Mouse (Mus musculus): Measurements from ENCODE around the gene Aspscr1.

Aspscr1 gene

GRCm38 (mm10) chr11:120713580-120714518, 41.1 kb downstream of the Aspscr1 start, which contains the start of the genes Cenpx and Lrrc45:
Gene Cenpx, minus strand, starts transcription at chr11:120713738.
Gene Lrrc45, plus strand, starts transcription at chr11:120713925.
- DNase-seq (ENCODE audit: low spot score) = peak; percentile 99

- DNase-seq (ENCODE audit: low spot score) = no peak
Measured at GRCm38 (mm10) chr11:120714546-120714945, 41.8 kb downstream of the Aspscr1 start.

DNA sequence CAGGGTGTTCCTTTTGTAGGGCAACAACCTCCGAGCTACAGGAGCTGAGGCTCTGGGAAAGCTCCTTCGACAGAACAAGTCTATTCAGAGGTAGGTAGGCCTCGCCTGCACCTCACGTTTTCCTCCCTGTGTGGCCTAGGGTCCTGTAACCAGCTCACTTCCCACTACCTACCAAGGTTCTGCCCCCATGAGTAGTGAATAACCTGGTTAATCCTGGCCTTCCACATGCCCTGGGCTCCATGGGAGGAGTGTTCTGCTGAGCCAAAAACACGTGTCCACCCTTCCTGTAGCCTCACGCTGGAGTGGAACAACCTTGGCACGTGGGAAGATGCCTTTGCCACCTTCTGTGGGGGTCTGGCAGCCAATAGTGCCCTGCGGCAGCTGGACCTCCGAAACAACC, 42.4 kb downstream of the Aspscr1 start:
- DNase-seq (ENCODE audit: low spot score) = no peak

- DNase-seq (ENCODE audit: low spot score) = no peak
Measured at GRCm38 (mm10) chr11:120719242-120719641, 46.5 kb downstream of the Aspscr1 start.

DNA sequence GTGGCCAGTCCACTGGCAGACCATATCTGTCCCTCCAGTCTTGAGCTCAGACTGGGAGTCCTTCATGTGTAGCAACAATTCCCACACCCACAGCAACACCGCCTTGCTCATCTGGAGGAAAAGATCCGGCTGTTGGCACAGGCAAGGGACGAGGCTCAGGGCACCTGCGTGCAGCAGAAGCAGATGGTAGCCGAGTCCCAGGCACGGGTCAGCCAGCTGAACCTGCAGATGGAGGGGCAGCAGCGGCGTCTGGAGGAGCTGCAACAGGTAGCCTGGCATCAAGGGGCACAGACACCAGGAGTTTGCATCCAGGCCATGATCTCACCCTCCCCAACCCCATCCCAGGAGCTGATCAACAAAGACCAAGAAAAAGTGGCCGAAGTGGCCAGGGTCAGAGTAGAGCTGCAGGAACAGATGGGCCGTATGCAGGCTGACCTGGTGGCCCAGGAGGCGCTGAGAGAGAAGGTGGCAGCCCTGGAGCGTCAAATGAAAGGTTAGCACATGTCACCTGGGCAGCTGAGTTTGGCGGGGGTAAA, 47.1 kb downstream of the Aspscr1 start:
- no peak for DNase-seq (ENCODE audit: low spot score)

DNA sequence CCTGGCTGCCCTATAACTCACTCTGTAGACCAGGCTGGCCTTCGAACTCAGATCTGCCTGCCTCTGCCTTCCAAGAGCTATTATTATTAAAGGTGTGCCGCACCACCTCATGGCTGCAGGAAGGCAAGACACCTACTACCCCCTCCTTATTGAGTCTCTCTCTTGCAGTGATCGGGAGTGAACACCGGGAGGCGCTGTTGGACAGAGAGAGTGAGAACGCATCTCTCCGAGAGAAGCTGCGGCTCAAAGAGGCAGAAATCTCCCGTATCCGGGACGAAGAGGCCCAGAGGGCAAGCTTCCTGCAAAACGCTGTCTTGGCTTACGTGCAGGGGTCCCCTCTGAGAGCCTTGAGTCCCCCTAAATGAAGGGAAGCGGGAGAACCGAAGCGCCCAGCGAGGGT, 47.7 kb downstream of the Aspscr1 start:
- DNase-seq (ENCODE audit: low spot score) = peak; percentile 92

DNA sequence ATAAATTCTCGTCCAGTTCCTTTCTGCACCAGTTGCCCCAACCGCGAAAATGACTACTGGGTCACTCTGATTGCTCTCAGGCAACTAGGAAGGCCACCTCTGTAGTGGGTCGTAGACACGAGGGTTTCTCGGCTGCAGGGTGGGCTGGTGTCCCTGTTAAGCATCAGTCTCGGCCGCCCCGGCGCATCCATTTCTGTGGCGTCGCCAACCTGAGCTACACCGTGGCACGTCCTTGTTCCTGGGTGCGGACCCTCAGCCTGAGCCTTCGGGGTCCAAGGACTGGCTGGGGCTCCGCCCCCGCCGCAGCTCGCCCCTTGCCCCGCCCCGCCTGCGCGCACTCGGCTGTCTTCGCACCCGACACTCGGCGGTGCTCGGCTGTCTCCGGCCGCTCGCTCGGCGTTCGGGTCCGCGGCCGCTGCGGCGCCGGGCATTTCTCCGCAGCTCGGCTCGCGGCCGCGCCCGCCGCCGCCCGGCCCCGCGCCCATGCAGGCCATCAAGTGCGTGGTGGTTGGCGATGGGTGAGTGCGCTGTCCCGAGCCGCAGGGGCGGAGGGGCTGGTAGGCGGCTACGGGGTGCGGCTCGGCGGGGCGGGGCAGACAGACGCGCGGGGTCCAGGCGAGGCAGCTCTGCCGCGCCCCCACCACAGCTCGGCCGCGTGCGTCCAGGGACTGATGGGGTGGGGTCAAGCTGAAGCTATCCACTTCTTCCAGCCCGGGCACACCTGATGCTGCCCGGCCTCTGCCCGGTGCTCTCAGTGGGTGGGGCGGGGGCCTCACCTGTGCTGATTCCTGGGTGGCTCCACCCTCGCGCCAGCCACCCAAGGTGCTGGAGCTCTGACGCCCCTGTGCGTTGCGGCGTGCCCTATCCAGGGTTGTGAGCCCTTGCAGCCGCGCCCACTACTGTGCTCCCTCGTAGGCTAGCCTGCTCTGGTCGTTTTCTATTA, 48.6 kb downstream of the Aspscr1 start, which contains the start of gene Rac3:
Gene Rac3, plus strand, starts transcription at position 347 of the 943 bp plus-strand sequence.
- DNase-seq (ENCODE audit: low spot score) = peak; percentile 71

- no peak for DNase-seq (ENCODE audit: low spot score)
Measured at GRCm38 (mm10) chr11:120722067-120722630, 49.4 kb downstream of the Aspscr1 start.

- no peak for DNase-seq (ENCODE audit: low spot score)
Measured at GRCm38 (mm10) chr11:120722761-120723382, 50.1 kb downstream of the Aspscr1 start.

DNA sequence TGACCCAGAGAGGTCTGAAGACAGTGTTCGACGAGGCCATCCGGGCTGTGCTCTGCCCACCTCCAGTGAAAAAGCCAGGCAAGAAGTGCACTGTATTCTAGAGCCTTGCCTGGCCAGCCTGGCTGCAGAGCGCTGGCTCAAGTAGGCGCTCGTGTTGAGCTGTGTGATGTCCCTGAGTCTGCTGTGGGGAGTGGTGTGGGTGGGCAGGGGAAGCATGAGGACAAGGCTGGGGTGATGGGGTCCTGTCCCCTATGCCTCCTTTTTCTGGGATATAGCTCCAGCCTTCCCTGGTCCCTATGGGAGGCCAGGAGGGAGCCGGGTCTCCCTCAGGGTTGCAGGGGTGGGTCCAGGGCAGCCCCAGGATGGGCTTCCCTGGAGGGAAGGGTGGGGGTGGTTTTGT, 50.7 kb downstream of the Aspscr1 start:
- no peak for DNase-seq (ENCODE audit: low spot score)

DNA sequence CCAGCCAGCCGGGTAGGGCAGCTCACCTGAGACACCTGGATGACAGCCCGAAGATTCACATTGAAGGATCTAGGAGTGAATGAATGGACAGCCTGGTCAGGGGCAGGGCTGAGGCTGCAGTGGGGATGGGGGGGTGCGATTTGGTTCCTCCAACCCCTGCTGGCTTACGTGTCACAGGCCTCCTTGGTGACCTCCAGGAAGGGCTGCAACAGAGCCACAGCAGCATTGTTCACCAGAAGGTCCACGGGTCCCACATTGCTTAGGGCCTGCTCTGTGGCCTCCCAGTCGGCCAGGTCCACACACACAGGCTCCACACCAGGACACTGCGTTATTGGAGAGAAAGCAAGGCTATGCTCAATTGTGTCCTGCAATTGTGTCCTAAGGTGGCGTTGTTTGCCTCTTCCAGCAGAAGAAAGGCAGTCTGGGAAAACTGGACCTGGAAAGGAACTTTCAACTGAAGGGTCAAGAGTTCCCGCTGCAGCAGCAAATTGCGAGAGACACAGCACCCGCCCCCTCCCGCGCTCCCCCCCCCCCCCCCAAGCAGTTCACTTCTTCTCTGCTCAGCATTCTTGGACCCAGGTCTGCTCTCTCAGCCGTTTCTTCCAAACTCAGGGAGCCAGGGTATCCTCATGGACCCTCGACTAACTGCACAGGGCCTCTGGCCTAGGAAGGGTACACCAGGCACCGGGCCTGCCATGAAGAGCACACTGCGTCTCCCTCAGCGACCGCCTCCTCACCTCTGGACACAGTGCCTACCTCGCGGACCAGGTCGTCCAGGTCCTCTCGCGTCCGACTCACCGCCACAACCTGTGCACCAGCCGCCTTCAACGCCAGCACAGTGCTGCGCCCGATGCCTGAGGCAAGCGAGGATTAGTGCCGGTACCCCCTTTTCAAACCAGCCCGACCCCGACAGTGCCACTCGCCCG, 53.7 kb downstream of the Aspscr1 start:
- no peak for DNase-seq (ENCODE audit: low spot score)

DNA sequence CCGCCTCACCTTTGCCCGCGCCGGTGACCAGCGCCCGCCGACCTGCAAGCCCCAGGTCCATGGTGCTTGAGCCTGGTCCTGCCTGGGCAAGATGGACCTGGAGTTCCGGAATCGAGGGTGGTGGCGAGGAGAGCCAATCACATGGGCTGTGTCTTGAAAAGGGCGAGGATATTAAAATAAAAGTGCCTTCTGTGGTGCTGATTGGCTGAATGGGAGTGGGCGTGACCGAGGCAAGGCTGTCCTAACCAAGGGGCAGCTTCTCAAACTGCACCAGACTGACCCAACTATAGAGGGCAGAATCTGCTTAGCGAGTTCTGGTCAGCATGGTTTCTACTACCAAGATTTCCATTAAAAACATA, 54.4 kb downstream of the Aspscr1 start, which contains the start of gene Dcxr:
Gene Dcxr, minus strand, starts transcription at position 113 of the 359 bp plus-strand sequence.
- peak; percentile 97 for DNase-seq (ENCODE audit: low spot score)

DNA sequence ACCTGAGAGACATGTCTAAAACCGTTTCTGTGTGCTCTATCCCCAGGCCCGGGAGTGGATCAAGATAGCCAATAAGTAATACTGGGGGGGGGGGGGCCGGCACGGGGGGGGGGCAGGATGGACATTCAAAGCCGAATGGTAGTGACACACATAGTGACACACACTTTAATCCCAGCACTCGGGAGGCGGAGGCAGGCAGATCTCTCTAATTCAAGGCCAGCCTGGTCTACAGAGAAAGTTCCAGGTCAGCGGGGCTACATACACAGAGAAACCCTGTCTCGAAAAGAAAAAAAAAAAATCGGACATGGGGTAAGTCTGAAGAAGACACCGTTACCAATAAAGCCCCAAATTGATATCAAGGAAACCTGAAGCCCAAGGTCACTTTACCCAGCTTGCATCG, 54.8 kb downstream of the Aspscr1 start:
- DNase-seq (ENCODE audit: low spot score) = no peak

DNA sequence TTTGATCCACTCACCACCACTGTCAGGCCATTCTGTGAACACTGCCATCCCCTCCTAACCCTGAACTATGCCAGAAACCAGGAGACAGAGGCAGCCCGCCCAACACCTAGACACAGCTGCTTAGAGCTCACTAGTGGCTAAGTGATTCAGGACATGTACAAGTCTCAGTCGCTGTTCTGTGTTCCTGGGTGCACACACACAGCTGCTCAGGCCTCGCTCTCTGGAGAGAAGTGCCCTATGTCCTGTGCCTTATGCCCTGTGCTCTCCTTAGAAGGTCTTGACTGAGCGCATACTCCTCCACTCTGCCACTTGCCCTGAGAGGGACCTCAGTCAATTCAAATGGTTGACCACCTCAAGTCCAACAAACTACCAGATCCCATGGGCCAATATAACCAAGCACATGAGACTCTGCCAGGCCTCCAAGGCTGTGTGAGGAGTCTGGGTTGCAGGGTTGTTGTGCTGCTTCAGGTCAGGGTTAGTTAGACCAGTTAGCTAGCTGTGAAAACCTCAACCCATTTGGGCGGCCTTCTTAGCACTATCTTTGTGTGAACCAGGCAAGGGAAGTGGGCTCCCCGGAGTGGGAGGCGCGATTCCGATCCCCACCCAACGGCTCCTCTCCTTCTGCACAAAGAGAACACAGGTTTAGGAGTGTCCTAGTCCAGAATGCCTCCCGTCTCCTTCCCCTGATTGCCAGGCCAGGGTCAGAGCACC, 55.9 kb downstream of the Aspscr1 start:
- no peak for DNase-seq (ENCODE audit: low spot score)

DNA sequence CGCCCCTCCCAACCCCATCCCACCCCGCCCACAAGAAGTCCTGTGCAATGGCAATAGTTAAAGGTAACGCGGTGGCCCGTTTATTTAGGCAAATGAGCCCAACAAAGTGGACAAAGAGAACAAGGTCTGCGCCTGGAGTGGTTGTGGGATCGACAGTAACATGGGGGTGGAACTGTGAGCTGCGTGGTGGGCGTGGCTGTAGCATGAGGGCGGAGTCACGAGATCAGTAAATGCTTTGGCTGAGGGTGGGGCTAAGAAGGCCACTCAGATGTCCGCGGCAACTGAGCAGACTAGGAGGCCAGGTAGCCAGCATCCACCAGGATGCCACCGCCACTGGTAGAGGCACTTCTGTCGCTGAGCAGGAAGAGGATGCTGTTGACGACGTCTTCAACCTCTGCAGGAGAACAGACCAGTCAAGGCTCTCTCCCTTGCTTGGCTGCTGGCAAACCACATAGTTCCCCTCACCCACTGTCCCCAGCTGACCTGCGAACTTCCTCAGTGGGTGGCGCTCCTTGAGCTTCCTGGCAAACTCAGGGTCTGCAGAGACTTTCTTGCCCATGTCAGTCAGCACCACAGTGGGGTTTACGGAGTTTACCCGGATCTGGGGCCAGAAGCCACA, 56.8 kb downstream of the Aspscr1 start:
- DNase-seq (ENCODE audit: low spot score) = peak; percentile 80

GRCm38 (mm10) chr11:120730331-120730870, 57.6 kb downstream of the Aspscr1 start:
- no peak for DNase-seq (ENCODE audit: low spot score)

DNA sequence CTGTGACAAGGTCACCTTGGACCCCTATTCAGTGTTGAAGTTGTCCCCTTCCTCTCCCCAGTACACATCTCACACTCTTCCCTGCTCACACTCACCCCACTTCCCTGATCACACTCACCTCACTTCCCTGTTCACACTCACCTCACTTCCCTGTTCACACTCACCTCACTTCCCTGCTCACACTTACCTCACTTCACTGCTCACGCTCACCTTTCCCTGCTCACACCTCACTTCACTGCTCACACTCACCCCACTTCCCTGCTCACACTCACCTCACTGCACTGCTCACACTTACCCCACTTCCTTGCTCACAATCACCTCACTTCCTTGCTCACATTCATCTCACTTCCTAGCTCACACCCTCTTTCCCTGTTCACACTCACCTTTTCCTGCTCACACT, 58.6 kb downstream of the Aspscr1 start:
- no peak for DNase-seq (ENCODE audit: low spot score)

DNA sequence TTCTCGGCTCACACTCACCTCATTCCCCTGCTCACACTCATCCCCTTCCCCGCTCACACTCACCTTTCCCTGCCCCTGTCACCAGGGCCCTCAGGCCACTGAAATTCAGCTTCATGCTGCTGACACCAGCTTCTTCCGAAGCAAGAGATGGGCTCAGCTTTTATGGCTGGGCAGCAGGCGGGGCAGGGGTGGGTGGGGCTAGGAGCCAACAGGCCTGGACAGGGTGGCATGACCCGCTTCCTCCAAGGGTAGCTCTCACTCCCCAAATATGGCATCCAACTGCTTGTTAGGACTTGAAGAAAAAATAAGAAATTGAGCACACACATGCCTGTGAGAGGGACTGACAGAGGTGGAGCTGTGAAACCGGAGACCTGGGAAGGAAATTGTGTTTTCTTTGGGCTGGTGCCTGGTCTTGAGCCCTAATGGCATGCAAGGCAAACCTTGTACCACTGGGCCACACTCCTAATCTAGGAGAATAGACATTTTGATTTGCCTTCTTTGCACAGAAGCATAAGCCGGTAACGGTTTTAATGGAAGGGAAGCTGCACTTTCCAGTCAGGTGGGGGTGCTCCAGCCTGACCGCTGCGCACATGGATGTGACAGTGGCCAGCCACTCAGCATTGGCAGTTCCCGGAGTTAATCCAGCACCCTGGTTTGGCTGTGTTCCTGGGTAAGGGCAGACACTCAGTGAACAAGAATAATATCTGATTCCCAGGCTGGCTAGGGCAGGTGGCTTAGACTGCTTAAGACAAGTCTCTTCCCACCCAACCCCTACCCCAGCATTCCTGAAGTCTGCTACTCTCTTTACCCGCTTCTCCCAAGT, 59.3 kb downstream of the Aspscr1 start, which contains the start of gene Cbr2:
Gene Cbr2, minus strand, starts transcription at position 257 of the 823 bp plus-strand sequence.
- peak; percentile 83 for DNase-seq (ENCODE audit: low spot score)
